Mouse (Mus musculus) mouse embryonic stem cell (cell line): ENCODE measurements around the gene Lrrc30.

Source experiments
- in situ Hi-C, 2 experiments: fragments of 300-500 bp; cut with MboI; formaldehyde crosslinking; loops; 1 replicate in 1 of 2; 3 replicates in 1 of 2; pipeline ENCODE4 v1.14.3; 2019 to 2020; ENCODE audit warnings: low sequenced_read_pairs in 2 of 2, low pct_unique_long_range_greater_than_20kb in 1 of 2, mixed read lengths in 1 of 2; ENCODE audit not compliant: unreplicated experiment in 1 of 2

The Lrrc30 gene

GRCm38 (mm10) chr17:67602556-67602955 lies 30.0 kb downstream of the Lrrc30 start:
- in situ Hi-C loops: no loop called here

GRCm38 (mm10) chr17:67584937-67585579 lies 47.5 kb downstream of the Lrrc30 start:
- in situ Hi-C loops: no loop called here

- in situ Hi-C loops: no loop called here
Measured at GRCm38 (mm10) chr17:67584533-67584932, 48.0 kb downstream of the Lrrc30 start.

- in situ Hi-C loops: no loop called here
Measured at GRCm38 (mm10) chr17:67583422-67583821, 49.1 kb downstream of the Lrrc30 start.

- in situ Hi-C loops: no loop called here
Measured at GRCm38 (mm10) chr17:67582681-67583356, 49.7 kb downstream of the Lrrc30 start.

- in situ Hi-C loops: no loop called here
Measured at GRCm38 (mm10) chr17:67581839-67582238, 50.7 kb downstream of the Lrrc30 start.
